Mouse (Mus musculus): ENCODE results near the gene 4930519P11Rik.

- TF ChIP-seq CTCF (IDR thresholded peaks at IDR 0.05; ENCODE audit: control insufficient read depth, insufficient read depth, insufficient replicate concordance, low read depth, low read length) = no peak
- TF ChIP-seq POLR2A (IDR thresholded peaks at IDR 0.05; ENCODE audit: control insufficient read depth, low read depth, low read length) = no peak
These were observed 1.8 kb upstream of the 4930519P11Rik start for GRCm38 (mm10) chr2:154614841-154615576.
